Mouse (Mus musculus) thymus, postnatal 36 days (tissue): ENCODE results near the gene Nckap1l.
"Not testable (repeated sequence)": the region's sequence is repeated elsewhere in the genome, so short reads cannot be mapped to it uniquely, and the experiment has no call there.

ENCODE experiments used
- DNase-seq, 2 experiments: peaks; one replicate each; pipeline ENCODE4 v3.0.0; 2022; ENCODE audit warnings: mixed read lengths in 2 of 2

Gene Nckap1l

DNA sequence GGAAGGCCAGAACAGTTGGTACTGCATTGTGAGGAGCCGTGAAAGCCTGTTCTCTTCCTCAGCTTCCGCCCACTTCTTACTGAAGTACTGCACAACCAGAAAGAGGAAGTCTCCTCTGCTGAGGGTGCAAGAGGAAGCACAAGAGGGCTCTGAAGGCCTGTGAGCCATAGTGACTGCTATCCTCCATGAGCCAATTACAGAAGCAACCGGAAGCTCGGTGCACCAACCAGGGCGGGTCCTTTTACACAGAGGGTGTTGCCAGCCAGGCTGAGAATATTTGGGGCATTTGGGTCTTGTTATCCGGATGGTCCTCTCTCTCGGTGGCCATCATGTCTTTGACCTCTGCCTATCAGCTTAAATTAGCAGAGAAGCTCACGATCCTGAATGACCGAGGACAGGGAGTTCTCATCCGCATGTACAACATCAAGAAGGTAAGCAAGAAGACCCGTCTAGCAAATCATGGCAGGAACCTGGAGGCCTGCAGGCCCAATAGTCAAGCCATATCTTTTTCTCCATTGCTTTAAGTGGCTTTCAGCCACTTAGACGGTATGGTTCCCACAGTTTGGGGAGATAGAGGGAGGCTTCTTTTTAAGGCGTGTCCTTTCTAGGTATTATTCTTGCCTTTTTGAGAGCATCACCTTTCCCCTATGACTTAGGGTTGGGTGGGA lies at the start of gene Nckap1l:
Nckap1l (plus strand) TSS at position 244 of the 668 bp plus-strand sequence.
- DNase-seq = peak; percentile 76 to 84

DNA sequence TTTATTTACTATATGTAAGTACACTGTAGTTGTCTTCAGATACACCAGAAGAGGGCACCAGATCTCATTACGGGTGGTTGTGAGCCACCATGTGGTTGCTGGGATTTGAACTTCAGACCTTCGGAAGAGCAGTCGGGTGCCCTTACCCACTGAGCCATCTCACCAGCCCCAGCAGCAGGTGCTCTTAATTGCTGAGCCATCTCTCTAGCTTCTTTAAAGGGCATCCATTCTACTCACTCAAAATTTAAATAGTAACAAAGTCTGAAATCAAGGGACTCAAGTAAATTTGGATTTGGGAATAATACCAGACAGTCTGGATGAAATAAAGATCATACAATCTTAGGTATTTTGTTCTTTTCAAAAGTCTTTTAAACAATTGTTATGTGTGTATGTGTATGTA lies 48.0 kb upstream of the Nckap1l start:
- DNase-seq = not testable (repeated sequence)

DNA sequence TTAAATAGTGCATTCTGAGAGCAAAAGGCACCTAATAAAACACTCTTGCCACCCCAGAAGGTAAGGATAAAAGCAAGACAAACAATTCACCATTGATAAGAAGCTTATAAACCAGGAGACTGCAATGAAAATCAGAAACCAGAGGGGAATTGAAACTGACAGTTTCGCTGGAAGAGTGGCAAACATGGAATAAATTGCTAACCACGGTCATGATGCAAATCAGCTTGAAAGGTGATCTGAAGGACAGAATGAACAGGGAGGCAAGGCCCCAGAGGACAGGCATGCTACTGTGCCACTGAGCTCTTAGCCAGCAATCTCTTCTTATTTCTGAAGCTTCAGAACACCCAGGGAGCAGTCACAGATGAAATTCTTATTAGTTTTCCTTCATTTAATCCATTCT lies 26.6 kb upstream of the Nckap1l start:
- DNase-seq = no peak

DNA sequence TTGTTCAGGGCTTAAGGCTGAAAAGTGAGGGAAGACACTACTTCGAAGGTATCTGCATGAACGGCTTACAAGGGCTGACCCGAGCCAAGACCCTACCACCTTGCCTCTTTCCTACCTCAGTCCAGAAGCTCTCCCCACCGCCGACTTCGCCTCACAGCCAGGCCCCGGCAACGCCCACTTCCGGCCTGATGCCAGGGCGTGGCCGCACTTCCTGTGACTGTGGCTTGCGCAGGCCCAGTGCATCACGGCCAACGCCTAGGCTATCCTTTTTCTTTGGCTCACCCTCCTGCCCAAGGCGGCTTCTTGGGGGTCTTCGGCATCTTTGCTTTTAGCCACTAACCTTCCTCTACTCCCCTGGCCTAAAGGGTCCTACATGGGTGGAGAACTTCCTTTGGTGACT lies 23.4 kb upstream of the Nckap1l start, which contains the start of gene Gtsf1:
Gtsf1 (minus strand) TSS at position 230 of the 400 bp plus-strand sequence.
- DNase-seq = no peak

DNA sequence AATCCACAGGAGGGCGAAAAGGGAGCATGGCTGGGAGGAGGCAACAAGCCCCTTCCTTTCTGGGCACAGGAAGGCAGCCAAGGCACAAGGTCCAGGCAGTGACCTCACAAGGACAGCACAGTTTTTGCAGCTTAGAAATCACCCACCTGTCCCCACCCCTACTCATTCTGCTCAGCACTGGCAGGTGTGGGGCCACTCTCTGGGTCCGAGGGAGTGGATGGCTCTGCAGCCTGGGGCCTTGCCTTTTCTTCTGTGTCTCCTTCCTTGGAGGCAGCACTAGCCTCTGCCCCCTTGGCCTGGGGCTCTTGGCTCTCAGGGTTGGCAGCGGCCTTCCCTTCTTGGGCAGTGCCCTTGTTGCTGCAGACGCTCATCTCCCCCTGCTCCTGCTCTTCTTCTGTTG lies 7.6 kb upstream of the Nckap1l start:
- not testable (repeated sequence) for DNase-seq

DNA sequence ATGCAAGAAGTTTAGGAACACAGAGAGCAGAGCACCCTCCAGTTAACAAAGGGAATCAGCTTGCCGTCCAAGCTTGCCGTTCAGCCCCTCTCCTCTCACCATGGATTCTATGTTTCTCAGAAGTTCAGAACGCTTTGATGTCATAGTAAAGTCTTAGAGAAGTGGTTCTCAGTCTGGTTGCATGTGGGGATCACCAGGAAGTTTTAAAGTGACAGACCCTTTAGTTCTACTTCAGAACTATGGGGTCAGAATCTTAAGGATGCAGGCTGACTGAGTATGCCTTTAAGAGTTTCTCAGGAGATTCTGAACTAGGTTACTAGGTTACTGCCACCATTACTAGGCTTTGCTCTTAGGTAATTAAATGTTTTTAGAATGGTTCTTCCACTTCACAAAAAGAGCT lies 5.2 kb upstream of the Nckap1l start, which contains the start of gene Gtsf2:
Gtsf2 (minus strand) TSS at position 101 of the 400 bp plus-strand sequence.
- DNase-seq = no peak

DNA sequence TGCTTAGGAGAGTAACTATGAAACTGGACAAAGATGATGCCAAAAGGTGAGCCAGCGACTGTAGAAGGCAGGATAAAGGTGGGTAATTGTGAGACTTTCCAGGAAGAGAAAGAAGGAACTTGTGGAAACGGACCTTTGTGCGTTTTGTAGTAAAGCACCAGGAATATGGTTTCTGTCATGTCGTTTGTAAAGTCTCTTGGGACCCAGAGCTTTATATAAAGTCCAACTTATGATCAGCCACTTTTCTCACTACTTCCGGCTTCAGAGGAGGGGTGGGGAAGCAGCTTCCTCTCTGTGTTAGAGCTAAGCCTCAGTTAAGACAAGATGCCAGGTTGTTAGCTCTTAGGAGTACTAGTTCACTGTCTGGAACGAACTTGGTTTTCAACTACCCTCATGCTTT lies 855 bp downstream of the Nckap1l start:
- no peak for DNase-seq

DNA sequence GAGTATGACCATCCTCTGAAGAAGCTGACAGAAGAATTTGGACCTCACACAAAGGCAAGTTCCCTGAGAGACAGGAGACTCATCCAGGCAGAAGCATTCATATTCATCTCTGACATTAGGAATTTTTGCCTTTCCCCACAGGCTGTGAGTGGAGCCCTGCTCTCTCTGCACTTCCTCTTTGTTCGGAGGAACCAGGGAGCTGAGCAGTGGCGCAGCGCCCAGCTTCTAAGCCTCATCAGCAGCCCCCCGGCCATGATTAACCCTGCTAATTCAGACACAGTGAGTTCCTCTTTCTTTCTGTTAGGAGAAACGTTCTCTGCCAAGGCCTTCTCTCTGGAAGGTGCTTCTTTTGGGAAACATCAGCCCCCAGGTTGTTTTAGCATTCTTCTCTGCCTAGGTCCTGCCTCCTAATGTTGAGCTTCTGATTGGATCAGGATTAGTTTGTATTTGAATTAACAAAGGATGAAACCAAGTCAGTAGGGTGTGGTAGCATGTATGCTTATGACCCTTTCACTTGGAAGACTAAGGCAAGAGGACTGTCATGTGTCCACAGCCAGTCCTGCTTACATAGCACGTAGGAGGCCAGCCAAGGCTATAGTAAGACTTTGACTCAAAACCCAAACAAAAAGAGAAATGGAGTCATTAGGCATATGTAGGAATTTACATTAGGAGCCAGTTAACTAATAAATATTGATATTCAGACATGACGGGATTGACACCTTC lies 9.1 kb downstream of the Nckap1l start:
- DNase-seq = no peak

DNA sequence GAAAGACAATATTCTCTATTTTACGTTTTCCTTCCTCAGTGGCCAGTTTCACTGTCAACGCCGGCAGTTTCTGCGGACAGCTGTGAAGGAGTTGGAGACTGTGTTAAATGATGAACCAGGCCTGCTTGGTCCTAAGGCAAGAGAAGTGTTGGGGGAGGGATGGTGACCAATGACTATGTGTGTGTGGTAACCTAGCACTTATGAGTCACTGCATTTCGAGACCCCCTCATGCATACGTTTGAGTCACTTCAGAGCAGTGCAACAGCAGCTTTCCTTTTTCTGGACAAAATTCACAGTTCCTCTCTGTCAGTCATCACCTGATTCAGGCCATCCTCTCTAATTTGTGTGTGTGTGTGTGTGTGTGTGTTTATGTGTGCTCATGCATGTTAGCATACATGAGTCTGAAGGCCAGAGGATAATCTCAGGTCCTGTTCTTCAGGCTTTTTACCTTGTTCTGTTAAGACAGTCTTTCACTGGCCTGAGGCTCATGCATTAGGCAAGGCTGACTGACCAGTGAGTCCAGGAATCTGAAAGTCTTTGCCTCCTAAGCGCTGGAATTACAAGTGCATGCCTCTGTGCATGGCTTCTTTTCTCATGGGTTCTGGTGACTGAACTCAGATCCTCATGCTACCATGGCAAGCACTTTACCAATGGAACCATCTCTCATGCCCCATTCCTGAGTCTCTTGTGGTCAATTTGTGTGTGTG lies 18.0 kb downstream of the Nckap1l start:
- no peak for DNase-seq

DNA sequence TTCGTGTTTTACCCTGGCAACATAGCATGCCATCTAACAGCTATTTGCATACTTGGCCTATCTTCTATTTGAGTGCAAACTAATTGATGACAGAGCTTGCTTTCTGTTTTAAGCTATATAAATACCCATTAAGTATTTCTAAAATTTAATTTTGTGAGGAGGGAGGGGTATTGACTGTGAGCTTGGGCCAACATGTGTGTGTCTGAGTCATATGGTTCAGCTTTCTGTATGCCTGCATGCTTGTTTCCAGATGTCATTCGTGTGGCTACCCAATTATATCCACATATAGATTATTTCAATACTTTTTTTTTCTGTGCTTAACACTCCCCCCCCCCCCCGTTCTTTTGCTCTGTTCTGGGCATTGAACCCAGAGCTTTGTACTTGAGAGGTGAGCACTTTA lies 18.7 kb downstream of the Nckap1l start:
- DNase-seq = no peak

DNA sequence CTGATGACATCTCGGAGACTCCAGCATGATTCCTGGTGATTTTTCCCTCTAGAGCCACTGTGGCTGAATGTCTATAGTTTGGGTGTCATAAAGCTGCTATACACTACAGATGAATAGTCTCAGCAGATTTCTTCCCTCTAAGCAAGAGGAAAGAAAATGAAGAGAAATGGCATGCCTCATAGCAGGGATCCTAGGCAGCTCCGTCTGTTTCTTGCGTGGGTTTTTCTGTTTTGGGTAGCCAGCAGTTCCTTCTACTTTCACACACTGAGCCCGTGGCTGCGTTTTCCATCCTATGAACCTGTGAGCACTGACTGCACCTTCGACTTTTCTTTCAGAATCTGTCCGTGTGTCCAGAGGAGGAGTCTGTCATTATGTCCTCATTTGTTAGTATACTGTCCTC lies 19.6 kb downstream of the Nckap1l start:
- DNase-seq = no peak

DNA sequence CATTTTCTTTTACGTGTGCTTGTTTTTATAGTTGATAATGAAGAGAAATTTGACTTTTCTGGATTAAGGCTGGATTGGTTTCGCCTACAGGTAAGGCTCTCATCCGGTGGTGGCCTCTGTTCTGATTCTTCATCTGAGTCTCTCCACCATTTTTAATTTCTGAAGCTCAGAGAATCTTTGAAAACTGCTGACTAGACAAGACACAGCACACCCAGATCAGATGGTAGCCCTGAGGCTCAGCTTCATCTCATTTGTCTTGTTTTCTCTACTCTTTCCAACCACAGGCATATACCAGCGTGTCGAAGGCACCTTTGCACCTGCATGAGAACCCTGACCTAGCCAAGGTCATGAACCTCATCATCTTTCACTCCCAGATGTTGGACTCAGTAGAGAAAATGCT lies 20.2 kb downstream of the Nckap1l start:
- no peak for DNase-seq

DNA sequence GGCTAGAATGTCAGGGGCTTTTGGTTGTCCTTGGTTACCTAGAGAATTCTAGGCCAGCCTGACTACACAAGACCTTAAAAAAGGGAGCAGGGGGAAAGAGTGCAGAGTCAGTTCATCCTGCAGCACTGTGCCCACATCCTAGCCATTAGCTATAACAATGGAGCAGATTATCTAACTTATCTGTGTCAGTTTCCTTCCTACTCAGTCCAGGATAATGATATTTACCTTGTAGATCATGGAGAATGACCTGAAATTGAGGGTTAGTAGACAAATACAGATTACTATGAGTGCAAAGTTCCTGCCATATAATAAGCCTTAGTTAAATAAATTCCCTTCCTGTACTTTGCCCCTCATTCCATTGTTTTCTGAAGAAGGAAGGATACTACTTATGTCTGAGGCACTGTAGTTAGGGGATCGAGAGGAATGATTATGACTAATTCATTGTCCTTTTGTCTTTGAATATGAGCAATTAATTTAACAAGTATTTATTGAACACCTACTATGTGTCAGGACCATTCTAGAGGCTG lies 25.5 kb downstream of the Nckap1l start:
- no peak for DNase-seq

DNA sequence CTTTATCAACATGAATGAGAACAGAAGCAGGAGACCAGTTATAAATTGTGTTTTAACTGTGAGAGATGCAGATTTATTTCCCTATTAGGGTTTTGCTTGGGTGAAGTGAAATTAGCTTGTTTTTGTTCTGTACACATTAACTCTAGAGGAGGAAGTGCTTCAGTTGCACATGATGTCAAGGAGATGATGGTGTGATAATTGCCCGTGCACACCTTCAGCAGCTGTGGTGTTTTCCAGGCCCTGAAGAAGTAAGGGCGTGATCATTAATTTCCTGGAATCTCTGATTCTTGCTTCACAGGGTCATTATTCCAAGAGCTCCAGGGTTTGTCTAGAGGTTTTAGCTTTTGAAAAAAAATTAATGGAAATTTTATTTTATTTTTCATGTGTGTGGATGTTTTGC lies 26.5 kb downstream of the Nckap1l start:
- DNase-seq = no peak

DNA sequence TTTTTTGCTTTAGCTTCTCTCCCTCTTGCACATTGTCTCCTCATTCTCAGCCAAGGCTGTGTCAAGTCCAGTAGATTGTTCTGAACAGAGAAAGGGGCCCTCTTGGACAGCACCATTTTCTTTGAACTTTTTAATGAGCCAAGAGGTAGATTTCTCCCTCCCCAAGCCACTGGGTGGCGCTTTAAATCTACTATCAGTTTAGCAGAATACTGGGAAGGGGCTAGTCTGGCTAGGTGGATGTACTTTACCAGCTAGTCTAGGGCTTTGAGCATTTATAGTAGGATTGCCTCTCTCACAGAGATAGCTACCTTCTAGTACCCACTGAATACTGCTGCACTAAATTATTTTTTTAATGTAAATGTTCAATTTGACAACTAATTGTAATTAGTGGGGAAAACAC lies 28.9 kb downstream of the Nckap1l start:
- no peak for DNase-seq

DNA sequence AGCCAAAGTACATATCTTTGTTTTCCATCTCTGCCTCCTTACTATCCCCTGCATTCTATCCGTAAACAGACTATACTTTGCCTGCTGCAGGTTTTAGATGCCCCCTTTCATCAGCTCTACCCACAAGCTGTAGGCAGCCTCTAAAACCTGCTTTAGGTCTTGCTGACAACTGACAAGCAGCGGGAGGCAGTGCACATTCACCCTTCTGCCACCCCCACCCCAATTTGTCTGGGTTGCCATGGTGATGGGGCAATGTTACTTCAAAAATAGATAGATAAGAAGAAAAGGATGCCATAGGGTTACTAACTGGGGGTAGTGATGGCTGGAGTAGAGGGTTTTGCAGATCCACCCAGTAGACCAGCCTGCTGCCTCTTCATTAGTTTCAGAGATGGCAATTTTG lies 30.9 kb downstream of the Nckap1l start:
- no peak for DNase-seq

DNA sequence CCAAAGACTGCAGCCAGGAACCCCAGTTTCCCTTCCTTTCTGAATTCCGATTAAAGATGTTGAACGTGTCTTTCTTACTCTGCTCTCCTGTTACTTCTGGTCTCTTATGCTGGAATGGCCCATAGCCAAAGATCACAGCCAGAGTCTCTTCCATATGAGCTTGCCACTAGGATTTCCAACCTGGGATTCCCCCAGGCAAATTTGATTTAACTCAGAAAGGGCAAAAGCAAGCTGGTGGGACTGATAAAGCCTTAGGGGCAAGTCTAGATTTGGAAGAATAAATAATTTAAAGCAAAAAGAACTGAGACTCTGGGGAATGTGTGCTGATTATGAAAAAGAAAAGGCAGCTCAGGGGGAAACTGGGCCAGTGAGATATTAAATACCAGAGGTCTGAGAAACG lies 31.5 kb downstream of the Nckap1l start:
- no peak for DNase-seq

DNA sequence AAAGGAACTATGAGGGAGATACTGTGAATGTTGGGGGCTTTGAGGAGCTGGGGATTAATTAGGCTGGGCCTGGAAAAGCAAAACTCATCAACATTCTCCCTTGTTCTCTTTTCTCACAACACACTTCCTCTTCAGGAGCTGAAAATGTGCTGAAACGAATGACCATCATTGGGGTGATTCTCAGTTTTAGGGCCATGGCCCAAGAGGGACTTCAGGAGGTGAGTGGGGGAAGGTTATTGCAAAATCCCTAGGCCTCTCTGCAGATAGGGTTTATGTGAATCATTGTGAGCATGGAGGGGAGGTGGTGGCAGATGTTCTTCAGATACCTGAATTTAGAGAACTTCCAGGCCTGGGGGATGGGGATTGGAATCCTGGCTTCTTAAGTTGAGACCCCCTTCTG lies 33.1 kb downstream of the Nckap1l start:
- no peak for DNase-seq

DNA sequence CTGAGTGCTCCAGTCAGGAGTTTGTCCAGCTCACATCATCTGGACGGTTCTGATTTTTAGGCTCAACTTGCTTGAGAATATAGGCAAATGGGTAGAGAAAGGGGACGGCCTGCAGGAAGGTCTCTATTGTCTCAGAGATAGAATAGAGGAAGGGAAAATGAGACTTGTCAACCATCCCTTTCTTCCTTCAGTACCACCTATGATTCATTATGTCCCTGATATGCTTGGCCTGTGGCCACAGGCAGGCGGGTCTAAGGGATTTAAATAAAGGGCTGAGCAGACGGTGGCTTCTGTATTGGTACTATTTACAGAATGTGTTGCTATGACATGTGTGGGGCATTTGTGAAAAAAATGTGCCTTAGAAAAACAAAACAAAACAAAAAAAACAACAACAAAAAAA lies 34.7 kb downstream of the Nckap1l start:
- DNase-seq = no peak

DNA sequence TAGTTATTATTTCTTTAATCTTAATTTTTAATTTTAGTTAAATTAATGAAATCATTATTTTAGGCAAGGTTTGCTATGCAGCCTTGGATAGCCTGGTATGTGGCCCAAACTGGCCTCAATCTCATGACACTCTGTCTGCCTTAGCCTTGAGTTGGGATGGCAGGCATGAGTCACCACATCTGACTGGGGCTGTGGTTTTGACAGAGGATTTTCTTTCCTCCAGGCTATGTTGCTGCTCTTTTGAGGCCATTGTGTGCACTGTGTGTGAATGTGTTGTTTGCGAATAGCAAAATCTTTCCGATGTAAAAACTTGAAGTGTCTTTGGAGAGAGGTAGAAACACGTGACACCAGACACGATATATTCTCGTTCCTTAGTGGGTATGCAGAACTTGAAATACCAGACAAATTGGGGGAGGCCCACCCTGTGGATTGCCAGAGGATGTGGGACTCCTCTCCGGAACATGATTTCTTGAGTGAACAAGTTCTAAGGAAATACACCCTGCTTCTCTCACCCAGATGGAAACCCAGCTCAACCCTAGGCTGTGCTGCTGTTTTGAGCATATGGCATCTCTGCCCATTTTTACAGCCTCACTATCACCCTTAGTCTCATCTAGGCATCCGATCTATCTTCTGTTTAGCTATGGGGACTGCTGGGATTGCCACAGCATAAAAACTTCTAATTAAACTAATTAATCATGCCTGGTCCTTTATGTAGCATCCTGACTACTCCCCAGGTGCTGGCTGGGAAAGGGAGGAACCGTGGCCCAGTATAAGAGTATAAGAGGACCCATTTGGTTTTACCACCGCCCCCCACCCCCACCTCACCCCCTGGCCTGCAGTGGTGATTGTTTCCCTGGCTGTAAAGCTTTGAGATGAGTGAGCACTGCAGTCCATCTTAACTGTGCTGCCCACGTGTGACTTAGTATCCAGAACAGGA lies 42.9 kb downstream of the Nckap1l start:
- no peak for DNase-seq

DNA sequence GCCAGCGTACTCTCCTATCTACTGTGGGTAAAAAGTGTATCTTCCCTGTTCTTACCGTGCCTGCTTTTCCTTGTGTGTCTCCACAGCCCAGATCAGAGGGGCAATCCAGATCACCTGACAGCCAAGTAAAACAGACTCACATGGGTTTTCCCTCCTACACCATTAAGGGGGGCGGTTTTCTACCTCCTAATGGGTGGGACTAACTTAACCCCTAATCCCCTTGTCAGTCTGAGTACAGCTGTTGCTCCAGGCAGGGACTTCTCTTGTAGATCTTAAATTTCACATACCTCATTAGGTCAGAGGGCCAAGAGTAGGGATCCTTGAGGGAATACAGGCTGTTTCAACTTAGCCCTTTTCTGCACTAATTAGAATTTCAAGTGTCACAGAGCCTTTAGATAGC lies 44.6 kb downstream of the Nckap1l start:
- DNase-seq = no peak

DNA sequence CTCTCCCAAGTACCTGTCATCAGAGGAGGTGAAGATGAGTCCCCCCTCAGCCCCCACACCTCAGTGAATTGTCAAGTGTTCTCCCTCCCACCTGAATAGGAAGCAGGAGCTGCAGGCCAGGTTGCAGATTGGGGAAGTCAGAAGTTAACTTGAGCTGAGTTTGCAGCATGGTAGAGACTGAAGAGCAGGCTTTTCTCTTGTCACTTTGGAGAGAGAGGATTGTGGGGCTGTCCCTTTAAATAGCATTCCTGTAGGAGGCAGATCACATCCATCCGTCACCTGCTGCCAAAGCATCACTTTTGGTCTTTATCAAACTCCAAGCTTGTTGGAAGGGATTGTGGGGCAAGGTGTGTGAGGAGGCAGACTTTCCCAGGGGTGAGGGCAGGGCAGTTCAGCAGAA lies 47.1 kb downstream of the Nckap1l start:
- DNase-seq = no peak
